Mouse (Mus musculus) embryonic fibroblast, embryonic 13.5 days (primary cell): ENCODE measurements around the gene Rex1bd. TPM values are rescaled to one million over a fixed set of nuclear protein-coding genes. Genes with fewer than 3 reads are reported as not detected.

ENCODE experiments used
- H3K27ac ChIP-seq: 2 replicates; pipeline ENCODE4 v1.5.1; 2012; ENCODE audit warnings: low read length, control low read depth, inconsistent platforms; ENCODE audit not compliant: insufficient read depth
- H3K4me1 ChIP-seq: 2 replicates; pipeline ENCODE4 v1.6.1; 2011; ENCODE audit warnings: low read length; ENCODE audit not compliant: control insufficient read depth, insufficient read depth
- H3K4me3 ChIP-seq: 2 replicates; pipeline ENCODE4 v1.5.1; 2011; ENCODE audit warnings: mild to moderate bottlenecking, control low read depth, low read length; ENCODE audit not compliant: insufficient read depth
- CTCF ChIP-seq: IDR thresholded peaks from 2 replicates; pipeline ENCODE4 v1.5.1; 2011; ENCODE audit warnings: mild to moderate bottlenecking, control low read depth, low read length, moderate library complexity, borderline replicate concordance; ENCODE audit not compliant: insufficient read depth
- POLR2A ChIP-seq: IDR thresholded peaks from 2 replicates; pipeline ENCODE4 v1.6.1; 2011; ENCODE audit warnings: low read depth, mild to moderate bottlenecking, control low read depth, low read length, moderate library complexity
- polyA plus RNA-seq: library from polyadenylated mRNA; stranded (reverse); fragments of >200 nt; gene quantifications from 2 replicates; pipeline ENCODE4 v1.2.4, GENCODE M21; 2011; ENCODE audit warnings: low read depth; ENCODE audit not compliant: missing spikeins, insufficient read length

Gene Rex1bd
- polyA plus RNA-seq, 1 experiment = 46.6 TPM

GRCm38 (mm10) chr8:70493692-70494415 is 12.7 kb downstream of the Rex1bd start:
- no peak for TF ChIP-seq CTCF
- TF ChIP-seq POLR2A = peak; percentile 56
- H3K4me3 ChIP-seq = peak overlapping the region; percentile 41
- H3K27ac ChIP-seq = peak overlapping the region; percentile 75
- H3K4me1 ChIP-seq = peaks cover 3% of the 10 kb centered on the region

GRCm38 (mm10) chr8:70492664-70493640 is 13.6 kb downstream of the Rex1bd start, which contains the start of gene Crlf1:
Crlf1 (plus strand) TSS chr8:70493158.
- Histone ChIP-seq H3K27ac (peak within 1 kb of the TSS; percentile 75), H3K4me1 (peaks cover 6% of the 10 kb centered on the region), H3K4me3 (peak within 1 kb of the TSS; percentile 41)
- TF ChIP-seq CTCF = no peak
- peak; percentile 63 for TF ChIP-seq POLR2A

GRCm38 (mm10) chr8:70490880-70491495 is 15.6 kb downstream of the Rex1bd start:
- Histone ChIP-seq H3K4me1 (peaks cover 6% of the 10 kb centered on the region), H3K4me3 (no peak overlapping the region), H3K27ac (no peak overlapping the region)
- TF ChIP-seq POLR2A (peak; percentile 32; the same call in 1 of the 2 replicates), CTCF (no peak)

- Histone ChIP-seq H3K4me3 (no peak overlapping the region), H3K27ac (peak overlapping the region; percentile 6; the same call in 1 of the 2 replicates), H3K4me1 (peaks cover 6% of the 10 kb centered on the region)
- no peak for TF ChIP-seq POLR2A
- no peak for TF ChIP-seq CTCF
These were observed 16.3 kb downstream of the Rex1bd start for GRCm38 (mm10) chr8:70490061-70490879.

- H3K4me1 ChIP-seq = peaks cover 6% of the 10 kb centered on the region
- peak overlapping the region; percentile 6; the same call in 1 of the 2 replicates for H3K27ac ChIP-seq
- TF ChIP-seq POLR2A (peak; percentile 34), CTCF (no peak)
- no peak overlapping the region for H3K4me3 ChIP-seq
These were observed 17.0 kb downstream of the Rex1bd start for GRCm38 (mm10) chr8:70489576-70489975.

- no peak overlapping the region for H3K4me3 ChIP-seq
- H3K27ac ChIP-seq = no peak overlapping the region
- H3K4me1 ChIP-seq = peaks cover 6% of the 10 kb centered on the region
- TF ChIP-seq CTCF (no peak), POLR2A (no peak)
These were observed 17.6 kb downstream of the Rex1bd start for GRCm38 (mm10) chr8:70488931-70489470.

- peaks cover 6% of the 10 kb centered on the region for H3K4me1 ChIP-seq
- H3K27ac ChIP-seq = no peak overlapping the region
- H3K4me3 ChIP-seq = no peak overlapping the region
- no peak for TF ChIP-seq POLR2A
- TF ChIP-seq CTCF = no peak
These were observed 18.4 kb downstream of the Rex1bd start for GRCm38 (mm10) chr8:70487993-70488796.

GRCm38 (mm10) chr8:70486941-70487520 is 19.5 kb downstream of the Rex1bd start, which contains the start of gene Tmem59l:
Tmem59l (minus strand) TSS chr8:70487358.
- H3K27ac ChIP-seq = no peak within 1 kb of the TSS
- no peak within 1 kb of the TSS for H3K4me3 ChIP-seq
- H3K4me1 ChIP-seq = peaks cover 6% of the 10 kb centered on the region
- TF ChIP-seq CTCF = no peak
- TF ChIP-seq POLR2A = no peak
